Mouse (Mus musculus): ENCODE measurements around the gene Tbx5. TPM values are rescaled to one million over a fixed set of nuclear protein-coding genes. Genes with fewer than 3 reads are reported as not detected.

Tbx5 gene
- polyA plus RNA-seq, 1 experiment, result not detected

- Histone ChIP-seq H3K36me3 (ENCODE audit: control insufficient read depth, insufficient read depth) (no peaks in the 10 kb centered on the region), H3K79me3 (ENCODE audit: low read depth) (no peaks in the 10 kb centered on the region), H3ac (ENCODE audit: control insufficient read depth, insufficient read length, low read depth) (no peak overlapping the region), H3K27me3 (ENCODE audit: control insufficient read depth, insufficient read depth, insufficient read length) (peaks cover 72% of the 10 kb centered on the region), H3K4me3 (ENCODE audit: insufficient read depth, poor library complexity, severe bottlenecking) (no peak overlapping the region), H3K79me2 (ENCODE audit: control insufficient read depth, insufficient read depth) (no peaks in the 10 kb centered on the region)
- no peak for TF ChIP-seq MYOD1 (IDR thresholded peaks at IDR 0.05; ENCODE audit: control insufficient read depth, insufficient read length, low read depth)
- TF ChIP-seq CEBPB (IDR thresholded peaks at IDR 0.05; ENCODE audit: low read depth), result no peak
- TF ChIP-seq MYOG (IDR thresholded peaks at IDR 0.05; ENCODE audit: control insufficient read depth, extremely low read depth, insufficient read length), result no peak
- no peak for TF ChIP-seq CTCF (IDR thresholded peaks at IDR 0.05; ENCODE audit: control insufficient read depth, insufficient read depth, insufficient read length)
- TF ChIP-seq MAX (IDR thresholded peaks at IDR 0.05), result no peak
- TF ChIP-seq USF1 (IDR thresholded peaks at IDR 0.05; ENCODE audit: low read depth), result no peak
- TF ChIP-seq FOSL1 (IDR thresholded peaks at IDR 0.05; ENCODE audit: insufficient read depth, low read length, poor library complexity, severe bottlenecking), result no peak
Observed at GRCm38 (mm10) chr5:119831791-119832478, 533 bp upstream of the Tbx5 start.

- H3ac ChIP-seq (ENCODE audit: control insufficient read depth, insufficient read length, low read depth), result no peak overlapping the region
- H3K27me3 ChIP-seq (ENCODE audit: control insufficient read depth, insufficient read depth, insufficient read length), result peaks cover 84% of the 10 kb centered on the region
- no peaks in the 10 kb centered on the region for H3K79me3 ChIP-seq (ENCODE audit: low read depth)
- no peak overlapping the region for H3K4me3 ChIP-seq (ENCODE audit: insufficient read depth, poor library complexity, severe bottlenecking)
- no peaks in the 10 kb centered on the region for H3K79me2 ChIP-seq (ENCODE audit: control insufficient read depth, insufficient read depth)
- H3K36me3 ChIP-seq (ENCODE audit: control insufficient read depth, insufficient read depth), result no peaks in the 10 kb centered on the region
- no peak for TF ChIP-seq CEBPB (IDR thresholded peaks at IDR 0.05; ENCODE audit: low read depth)
- no peak for TF ChIP-seq MYOD1 (IDR thresholded peaks at IDR 0.05; ENCODE audit: control insufficient read depth, insufficient read length, low read depth)
- no peak for TF ChIP-seq USF1 (IDR thresholded peaks at IDR 0.05; ENCODE audit: low read depth)
Observed at GRCm38 (mm10) chr5:119833223-119834030, 959 bp downstream of the Tbx5 start.

- H3K36me3 ChIP-seq (ENCODE audit: control insufficient read depth, insufficient read depth), result no peaks in the 10 kb centered on the region
- TF ChIP-seq FOSL1 (IDR thresholded peaks at IDR 0.05; ENCODE audit: insufficient read depth, low read length, poor library complexity, severe bottlenecking) (no peak), MAX (IDR thresholded peaks at IDR 0.05) (no peak), USF1 (IDR thresholded peaks at IDR 0.05; ENCODE audit: low read depth) (no peak), CTCF (IDR thresholded peaks at IDR 0.05; ENCODE audit: control insufficient read depth, insufficient read depth, insufficient read length) (no peak), CEBPB (IDR thresholded peaks at IDR 0.05; ENCODE audit: low read depth) (no peak), MYOG (IDR thresholded peaks at IDR 0.05; ENCODE audit: control insufficient read depth, extremely low read depth, insufficient read length) (no peak), MYOD1 (IDR thresholded peaks at IDR 0.05; ENCODE audit: control insufficient read depth, insufficient read length, low read depth) (no peak)
- no peak overlapping the region for H3K4me3 ChIP-seq (ENCODE audit: insufficient read depth, poor library complexity, severe bottlenecking)
- no peaks in the 10 kb centered on the region for H3K79me3 ChIP-seq (ENCODE audit: low read depth)
- peaks cover 86% of the 10 kb centered on the region for H3K27me3 ChIP-seq (ENCODE audit: control insufficient read depth, insufficient read depth, insufficient read length)
- no peak overlapping the region for H3ac ChIP-seq (ENCODE audit: control insufficient read depth, insufficient read length, low read depth)
- H3K79me2 ChIP-seq (ENCODE audit: control insufficient read depth, insufficient read depth), result no peaks in the 10 kb centered on the region
Observed at GRCm38 (mm10) chr5:119834031-119834403, 1.5 kb downstream of the Tbx5 start.

DNA sequence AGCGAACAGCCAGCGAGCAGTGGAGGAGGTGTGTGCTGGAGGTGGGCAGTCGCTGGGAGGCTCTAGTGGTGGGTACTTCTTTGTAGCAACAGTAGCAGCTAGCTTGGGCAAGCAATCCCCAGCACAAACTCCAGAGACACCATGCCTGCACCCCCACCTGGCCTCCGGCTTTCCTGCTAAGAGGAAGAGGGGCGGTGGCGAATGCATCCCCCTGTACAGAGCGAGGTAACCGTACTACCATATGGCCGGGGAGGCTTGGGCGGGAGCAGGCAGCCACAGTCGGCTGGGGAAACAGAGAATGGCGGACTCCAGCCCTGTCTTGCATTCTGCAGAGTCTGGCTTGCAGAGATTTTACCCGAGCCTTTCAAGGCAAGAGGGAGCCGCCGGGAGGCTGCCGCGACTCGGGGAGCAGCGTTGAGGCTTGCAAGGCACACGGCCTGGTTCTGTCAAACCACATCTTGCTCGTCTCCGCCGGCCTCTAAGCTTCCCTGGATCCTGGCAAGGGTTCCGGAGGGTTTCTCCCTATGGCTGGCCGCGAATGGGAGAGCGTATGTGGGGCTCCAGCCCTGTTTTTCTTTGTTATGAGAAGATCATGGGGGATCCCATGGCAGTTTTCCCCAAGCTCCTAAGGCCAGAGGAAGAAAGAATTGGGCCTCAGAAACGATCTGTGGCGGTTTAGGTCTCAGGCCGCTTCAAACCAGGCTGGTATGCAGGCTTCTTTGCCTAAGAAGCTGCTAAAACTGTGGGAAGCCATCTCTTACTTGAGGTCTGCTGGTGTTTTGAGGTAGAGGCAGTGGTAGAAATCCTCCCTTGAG, 2.8 kb downstream of the Tbx5 start:
- Histone ChIP-seq H3K79me3 (ENCODE audit: low read depth) (no peaks in the 10 kb centered on the region), H3K4me3 (ENCODE audit: insufficient read depth, poor library complexity, severe bottlenecking) (no peak overlapping the region), H3K36me3 (ENCODE audit: control insufficient read depth, insufficient read depth) (no peaks in the 10 kb centered on the region), H3K79me2 (ENCODE audit: control insufficient read depth, insufficient read depth) (no peaks in the 10 kb centered on the region), H3K27me3 (ENCODE audit: control insufficient read depth, insufficient read depth, insufficient read length) (peaks cover 87% of the 10 kb centered on the region), H3ac (ENCODE audit: control insufficient read depth, insufficient read length, low read depth) (no peak overlapping the region)
- TF ChIP-seq MYOG (IDR thresholded peaks at IDR 0.05; ENCODE audit: control insufficient read depth, extremely low read depth, insufficient read length) (no peak), CEBPB (IDR thresholded peaks at IDR 0.05; ENCODE audit: low read depth) (no peak), MYOD1 (IDR thresholded peaks at IDR 0.05; ENCODE audit: control insufficient read depth, insufficient read length, low read depth) (no peak), FOSL1 (IDR thresholded peaks at IDR 0.05; ENCODE audit: insufficient read depth, low read length, poor library complexity, severe bottlenecking) (no peak), USF1 (IDR thresholded peaks at IDR 0.05; ENCODE audit: low read depth) (no peak), CTCF (IDR thresholded peaks at IDR 0.05; ENCODE audit: control insufficient read depth, insufficient read depth, insufficient read length) (no peak), MAX (IDR thresholded peaks at IDR 0.05) (no peak)

GRCm38 (mm10) chr5:119835868-119836209, 3.4 kb downstream of the Tbx5 start:
- TF ChIP-seq FOSL1 (IDR thresholded peaks at IDR 0.05; ENCODE audit: insufficient read depth, low read length, poor library complexity, severe bottlenecking), result no peak
- TF ChIP-seq MYOG (IDR thresholded peaks at IDR 0.05; ENCODE audit: control insufficient read depth, extremely low read depth, insufficient read length), result no peak
- no peak for TF ChIP-seq MAX (IDR thresholded peaks at IDR 0.05)
- TF ChIP-seq USF1 (IDR thresholded peaks at IDR 0.05; ENCODE audit: low read depth), result no peak
- TF ChIP-seq MYOD1 (IDR thresholded peaks at IDR 0.05; ENCODE audit: control insufficient read depth, insufficient read length, low read depth), result no peak
- no peak for TF ChIP-seq CTCF (IDR thresholded peaks at IDR 0.05; ENCODE audit: control insufficient read depth, insufficient read depth, insufficient read length)
- no peak for TF ChIP-seq CEBPB (IDR thresholded peaks at IDR 0.05; ENCODE audit: low read depth)
- Histone ChIP-seq H3ac (ENCODE audit: control insufficient read depth, insufficient read length, low read depth) (no peak overlapping the region), H3K36me3 (ENCODE audit: control insufficient read depth, insufficient read depth) (no peaks in the 10 kb centered on the region), H3K79me2 (ENCODE audit: control insufficient read depth, insufficient read depth) (no peaks in the 10 kb centered on the region), H3K4me3 (ENCODE audit: insufficient read depth, poor library complexity, severe bottlenecking) (no peak overlapping the region), H3K79me3 (ENCODE audit: low read depth) (no peaks in the 10 kb centered on the region), H3K27me3 (ENCODE audit: control insufficient read depth, insufficient read depth, insufficient read length) (peaks cover 90% of the 10 kb centered on the region)

Data from C2C12 (cell line).